Mouse (Mus musculus): ENCODE measurements around the gene Naaa.
A peak's percentile ranks its signal among the peaks of the same experiment; 100 is the strongest.

The Naaa gene

GRCm38 (mm10) chr5:92262646-92263045, 15.3 kb downstream of the Naaa start:
- no peak for DNase-seq (ENCODE audit: low spot score)

- DNase-seq (ENCODE audit: low spot score), result no peak
These were observed 21.8 kb downstream of the Naaa start, which contains the start of gene Ppef2 for GRCm38 (mm10) chr5:92256218-92256617. Ppef2 (minus strand) TSS chr5:92256278.

DNA sequence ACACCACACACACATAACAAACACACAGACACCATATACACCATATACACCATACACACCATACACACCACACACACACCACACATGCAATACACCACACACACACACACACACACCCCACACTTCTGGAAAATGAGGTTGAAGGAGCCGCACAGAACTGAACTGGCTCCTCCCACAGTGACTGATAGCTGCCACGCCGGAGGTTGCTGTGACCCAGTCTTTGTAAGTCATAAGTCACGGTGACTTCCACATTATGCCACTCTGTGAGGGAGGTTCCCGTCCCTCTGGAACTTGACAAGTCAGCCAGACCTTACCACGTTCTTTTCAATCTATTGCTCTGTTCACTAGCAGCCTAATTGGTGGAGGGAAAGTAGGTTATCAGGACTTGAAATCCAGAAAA, 23.5 kb downstream of the Naaa start:
- DNase-seq (ENCODE audit: low spot score), result no peak

- DNase-seq (ENCODE audit: low spot score), result no peak
These were observed 25.1 kb downstream of the Naaa start for GRCm38 (mm10) chr5:92252797-92253343.

DNA sequence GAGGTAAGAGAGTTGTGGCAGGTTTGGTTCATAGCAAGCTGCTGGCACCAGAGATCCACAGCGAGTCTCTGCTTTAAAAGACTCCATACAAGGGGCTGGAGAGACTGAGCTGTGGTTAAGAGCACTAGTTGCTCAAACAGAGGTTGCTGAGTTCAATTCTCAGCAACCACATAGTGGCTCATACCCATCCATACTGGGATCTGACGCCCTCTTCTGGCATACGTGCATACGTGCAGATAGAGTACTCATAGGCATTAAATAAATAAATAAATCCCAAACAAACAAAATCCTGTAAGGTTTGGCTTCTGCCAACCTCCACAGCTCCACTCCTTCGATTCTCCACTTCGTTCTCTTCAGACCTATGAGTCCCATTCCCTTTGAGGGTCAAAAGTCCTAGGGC, 25.9 kb downstream of the Naaa start:
- DNase-seq (ENCODE audit: low spot score), result no peak

DNA sequence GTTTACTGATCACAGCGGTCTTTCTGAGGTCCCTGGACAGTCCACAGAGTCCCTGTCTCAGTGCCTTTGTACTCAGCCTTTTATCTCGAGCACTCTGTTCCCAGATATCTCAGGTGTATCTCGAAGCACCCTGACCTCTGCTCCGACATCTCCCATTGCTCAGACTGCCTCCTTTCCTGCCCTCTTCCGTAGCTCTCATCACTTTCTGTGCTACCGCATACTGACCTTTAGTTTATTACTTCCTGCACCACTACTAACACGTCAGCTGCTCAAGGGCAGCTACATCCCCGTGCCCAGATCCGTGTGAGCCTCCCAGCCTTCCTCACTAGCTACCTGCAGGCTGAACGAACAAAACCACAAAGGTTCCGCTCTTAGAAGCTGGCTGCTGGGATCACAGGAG, 29.4 kb downstream of the Naaa start:
- no peak for DNase-seq (ENCODE audit: low spot score)

GRCm38 (mm10) chr5:92245483-92245882, 32.5 kb downstream of the Naaa start:
- no peak for DNase-seq (ENCODE audit: low spot score)

- no peak for DNase-seq (ENCODE audit: low spot score)
These were observed 33.1 kb downstream of the Naaa start for GRCm38 (mm10) chr5:92244900-92245299.

GRCm38 (mm10) chr5:92240769-92241168, 37.2 kb downstream of the Naaa start:
- DNase-seq (ENCODE audit: low spot score), result no peak

DNA sequence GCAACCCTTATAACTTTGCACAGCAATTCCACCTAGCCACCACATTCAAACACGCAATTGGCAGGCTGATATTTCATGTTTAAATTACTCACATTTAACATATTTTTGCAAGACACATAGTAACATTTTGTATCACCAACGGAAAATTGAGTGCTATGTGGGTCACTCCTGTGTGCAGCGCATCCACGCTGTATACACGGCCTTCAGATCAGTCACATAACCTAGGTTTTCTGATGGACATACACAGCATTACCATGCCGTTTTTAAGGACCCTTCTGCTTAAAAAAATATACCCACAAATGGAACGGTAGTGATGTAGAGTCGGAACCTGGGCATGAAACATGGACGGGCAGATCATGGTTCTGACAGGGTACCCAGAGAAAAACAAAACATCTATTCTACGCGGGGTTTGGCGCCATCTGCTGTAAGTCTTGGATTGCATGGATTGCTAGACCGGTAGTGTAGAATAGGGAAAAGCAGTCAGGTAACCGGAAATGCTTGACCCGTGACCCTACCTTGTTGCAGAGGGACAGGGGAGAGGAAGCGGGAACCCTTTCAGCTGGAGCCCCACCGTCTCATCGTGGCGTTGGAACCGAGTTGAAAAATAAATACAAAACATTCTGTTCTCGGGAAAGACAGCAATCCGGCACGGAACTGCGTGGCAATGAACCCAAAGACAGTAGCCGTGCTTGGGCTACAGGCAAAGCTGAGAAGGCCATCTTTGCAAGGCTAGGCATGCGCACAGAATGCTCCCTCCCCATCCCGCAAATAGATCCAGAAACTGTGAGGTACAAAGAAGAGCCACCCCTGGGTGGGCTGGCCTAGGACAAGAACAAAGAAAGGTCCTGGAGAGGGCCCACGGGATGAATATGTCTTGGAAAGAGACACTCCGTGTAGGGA, 38.4 kb downstream of the Naaa start:
- DNase-seq (ENCODE audit: low spot score), result peak; percentile 15

GRCm38 (mm10) chr5:92234939-92235557, 42.9 kb downstream of the Naaa start:
- no peak for DNase-seq (ENCODE audit: low spot score)

DNA sequence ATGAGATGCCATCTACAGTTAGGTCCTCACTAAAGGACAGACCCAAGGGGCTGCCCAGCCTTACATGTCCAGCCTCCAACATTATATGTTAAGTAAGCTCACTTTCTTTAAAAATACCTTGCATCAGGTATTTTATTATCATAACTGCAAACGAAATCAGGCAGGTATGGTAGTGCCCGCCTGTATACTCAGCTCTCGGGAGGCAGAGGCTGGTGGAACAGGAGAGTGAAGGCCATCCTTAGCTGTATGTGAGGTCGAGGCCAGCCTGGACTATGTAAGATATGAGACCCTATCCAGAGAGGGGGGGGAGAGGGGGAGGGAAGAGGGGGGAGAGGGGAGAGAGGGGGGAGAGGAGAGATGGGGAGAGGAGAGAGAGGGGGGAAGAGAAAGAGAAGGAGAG, 44.6 kb downstream of the Naaa start:
- DNase-seq (ENCODE audit: low spot score), result no peak

DNA sequence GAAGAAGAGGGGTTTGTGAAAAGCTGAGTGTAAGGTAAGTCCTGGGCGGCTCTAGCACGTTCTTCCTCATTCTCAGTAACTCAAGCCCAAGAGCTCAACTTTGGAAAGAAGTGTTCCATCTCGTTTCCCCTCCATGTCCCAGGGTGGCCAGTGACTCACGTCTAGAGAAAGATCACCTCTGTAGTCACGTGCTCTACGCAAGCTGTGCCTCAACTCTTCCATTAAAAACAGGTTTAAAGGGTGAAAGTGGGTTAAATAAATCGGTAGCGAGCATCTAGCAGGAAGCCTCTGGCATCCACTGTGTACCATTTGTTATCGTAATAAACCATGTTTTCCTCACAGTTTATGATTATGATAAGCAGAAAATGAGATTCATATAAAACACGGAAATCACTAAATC, 46.1 kb downstream of the Naaa start:
- DNase-seq (ENCODE audit: low spot score), result no peak

DNA sequence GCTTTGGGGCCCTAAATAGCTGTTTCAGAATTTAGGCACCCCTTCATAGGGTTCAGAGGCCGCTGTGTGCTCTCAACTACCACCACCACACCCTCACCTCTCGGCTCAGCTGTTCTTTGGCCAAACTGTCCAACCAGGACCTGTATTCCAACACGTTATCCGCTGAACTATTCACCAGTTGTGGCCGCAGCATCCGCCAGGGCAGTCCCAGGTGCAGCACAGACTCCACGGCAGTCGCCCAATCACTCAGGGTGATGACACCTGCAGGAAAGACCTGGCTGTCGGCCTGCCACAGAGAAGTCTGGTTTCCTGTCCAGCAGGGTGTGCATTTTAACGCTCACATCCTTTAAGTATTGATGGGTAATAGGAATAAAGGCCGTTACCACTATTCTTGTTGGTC, 47.7 kb downstream of the Naaa start:
- DNase-seq (ENCODE audit: low spot score), result no peak

- DNase-seq (ENCODE audit: low spot score), result no peak
These were observed 48.5 kb downstream of the Naaa start for GRCm38 (mm10) chr5:92229514-92229913.

DNA sequence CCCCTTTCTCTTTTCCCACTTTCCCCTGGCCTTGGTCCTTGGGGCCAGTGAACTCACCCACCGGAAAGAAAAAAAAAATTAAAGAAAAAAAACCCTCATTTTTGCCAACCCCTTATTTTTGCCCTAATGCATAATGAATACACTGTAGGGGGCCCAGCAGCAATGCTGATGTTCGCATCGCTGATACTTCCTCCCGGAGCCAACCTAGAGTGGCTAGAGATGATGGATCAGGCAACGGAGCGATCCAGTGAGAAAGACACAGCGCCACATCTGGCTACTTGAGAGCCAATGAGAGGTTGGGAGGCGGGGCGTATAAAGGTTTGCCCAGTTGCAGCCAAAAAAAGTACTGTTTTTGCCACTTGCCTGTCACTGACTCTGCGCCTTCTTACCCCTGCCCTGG, 49.2 kb downstream of the Naaa start:
- no peak for DNase-seq (ENCODE audit: low spot score)

- no peak for DNase-seq (ENCODE audit: low spot score)
These were observed 50.2 kb downstream of the Naaa start for GRCm38 (mm10) chr5:92227782-92228181.

- no peak for DNase-seq (ENCODE audit: low spot score)
These were observed 57.6 kb downstream of the Naaa start for GRCm38 (mm10) chr5:92220287-92220902.

DNA sequence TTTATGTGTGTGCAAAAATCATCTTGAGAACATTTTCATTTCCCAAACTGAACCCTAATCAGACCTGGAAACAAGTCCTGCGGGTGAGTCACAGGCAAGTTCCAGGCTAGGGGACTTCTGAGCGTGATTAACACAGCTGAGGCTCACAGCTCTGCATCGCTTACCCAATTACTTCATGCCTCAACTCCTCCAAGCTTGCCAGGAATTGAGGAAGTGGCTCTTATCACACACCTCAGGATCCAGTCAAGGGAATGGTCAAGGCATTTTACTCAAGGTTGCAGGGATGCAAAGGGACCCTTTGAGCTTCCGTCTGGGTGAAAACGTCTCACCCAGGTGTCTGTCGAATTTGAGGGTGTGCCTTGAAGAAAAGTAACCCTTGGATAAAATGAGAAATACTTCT, 58.1 kb downstream of the Naaa start:
- DNase-seq (ENCODE audit: low spot score), result no peak

DNA sequence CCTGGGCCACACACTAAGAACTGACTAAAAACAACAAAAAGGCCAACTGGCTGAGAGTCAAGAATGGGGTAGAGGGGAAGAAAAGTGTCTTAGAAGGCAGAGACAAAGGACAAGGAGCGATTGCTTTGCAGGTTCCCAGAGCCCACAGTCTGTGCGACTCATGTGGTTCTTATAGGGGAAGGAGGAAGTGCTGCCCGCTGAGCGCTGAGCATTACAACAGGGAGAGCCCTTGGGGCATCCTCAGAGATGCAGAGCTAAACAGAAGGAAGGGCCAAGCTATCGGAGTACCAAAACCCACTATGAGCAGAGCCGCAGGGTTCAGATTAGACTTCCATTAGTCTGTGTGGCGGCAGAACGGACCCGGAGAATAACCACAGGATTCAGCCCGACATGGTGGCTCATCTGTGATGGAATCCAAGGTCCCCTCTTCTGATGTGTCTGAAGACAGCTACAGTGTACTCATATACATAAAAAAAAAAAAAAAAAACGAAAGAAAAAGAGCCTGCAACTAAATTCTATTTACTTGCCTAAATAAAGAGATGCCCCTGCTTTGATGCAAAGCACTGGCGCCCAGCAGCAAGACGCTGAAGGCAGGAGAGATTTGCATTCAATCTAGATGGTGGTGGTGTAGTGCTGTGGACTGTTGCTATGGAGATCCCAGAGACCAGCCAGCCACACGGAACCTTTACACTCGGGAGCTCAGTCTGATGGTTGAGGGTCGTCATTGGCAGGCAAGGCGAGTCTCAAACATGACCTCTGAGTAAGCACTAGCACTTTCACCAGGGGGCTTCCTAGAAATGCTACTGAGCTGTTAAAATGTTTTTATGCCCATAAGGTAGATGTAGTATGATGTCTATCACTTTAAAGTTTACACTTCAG, 58.8 kb downstream of the Naaa start:
- DNase-seq (ENCODE audit: low spot score), result no peak

DNA sequence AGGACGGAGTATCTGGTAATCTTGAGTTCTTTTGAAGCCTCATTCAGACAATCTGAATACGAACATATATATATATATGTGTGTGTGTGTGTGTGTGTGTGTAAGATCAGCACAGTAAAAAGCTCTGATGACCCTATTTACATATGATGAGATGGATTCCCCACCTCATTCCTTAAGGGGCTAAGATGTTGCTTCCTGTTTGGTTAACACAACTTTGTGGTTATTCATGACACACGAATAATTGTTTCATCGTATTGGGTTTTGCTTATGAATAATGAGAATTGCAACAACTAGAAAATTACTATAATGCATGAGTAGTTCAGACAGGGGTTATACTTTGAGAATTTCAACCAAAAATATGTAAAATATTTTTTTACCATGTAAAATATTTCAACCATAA, 62.7 kb downstream of the Naaa start, which contains the start of gene U90926:
Gene U90926, minus strand, starts transcription at position 101 of the 400 bp plus-strand sequence.
- no peak for DNase-seq (ENCODE audit: low spot score)

GRCm38 (mm10) chr5:92212231-92212630, 65.7 kb downstream of the Naaa start:
- DNase-seq (ENCODE audit: low spot score), result no peak

Measured in c-Kit-positive CD71-positive TER-119-positive erythroid progenitor cells, embryonic 14.5 days (primary cell).